Mouse (Mus musculus): ENCODE data around the gene Adcy1.

Gene Adcy1

DNA sequence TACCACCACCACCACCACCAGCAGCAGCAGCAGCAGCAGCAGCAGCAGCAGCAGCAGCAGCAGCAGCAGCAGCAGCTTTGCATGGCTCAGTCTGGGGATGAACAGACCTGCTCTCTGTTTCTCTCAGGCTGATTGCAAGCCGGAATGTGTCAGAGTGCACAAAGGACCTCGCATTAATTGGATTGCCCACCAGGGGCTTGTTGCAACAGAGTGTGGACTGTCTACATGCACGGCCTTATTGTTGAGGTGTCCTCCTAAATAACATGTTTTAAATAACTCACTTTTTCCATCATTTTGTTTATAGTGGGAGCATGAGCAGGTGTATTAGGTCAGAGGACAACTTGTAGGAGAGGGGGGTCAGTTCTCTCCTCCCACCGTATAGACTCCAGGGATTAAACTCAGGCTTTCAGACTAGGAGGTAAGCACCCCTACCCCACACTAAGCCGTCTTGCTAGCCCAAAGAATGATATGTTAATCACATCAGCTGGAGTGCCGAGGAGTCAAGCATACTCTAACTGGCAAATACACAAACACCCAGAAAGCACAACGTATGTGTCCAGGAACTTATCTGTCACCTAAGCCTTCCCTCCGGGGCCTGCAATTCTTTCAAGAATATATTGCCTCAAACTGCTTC is 119.2 kb downstream of the Adcy1 start:
- DNase-seq (ENCODE audit: low read depth, low spot score) = no peak

DNA sequence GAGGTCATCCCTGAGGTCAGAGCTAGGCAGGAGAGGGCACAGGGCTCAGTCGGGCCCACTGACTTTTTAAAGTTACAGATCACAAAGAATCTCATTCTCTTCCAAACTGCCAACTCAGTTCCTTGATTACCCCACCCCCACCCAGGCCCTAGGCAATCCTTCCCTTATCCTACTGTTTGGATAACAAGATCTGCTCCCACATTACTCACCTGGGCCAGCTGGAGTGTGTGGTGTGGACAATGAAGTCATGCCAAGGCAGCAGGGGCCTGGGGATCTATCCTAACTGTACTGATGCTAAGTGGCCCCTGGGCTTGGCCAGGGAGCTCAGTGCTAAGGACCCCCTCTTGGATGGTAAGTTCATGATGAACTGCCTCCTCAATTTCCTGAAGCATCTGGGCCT is 121.1 kb downstream of the Adcy1 start:
- no peak for DNase-seq (ENCODE audit: low read depth, low spot score)

DNA sequence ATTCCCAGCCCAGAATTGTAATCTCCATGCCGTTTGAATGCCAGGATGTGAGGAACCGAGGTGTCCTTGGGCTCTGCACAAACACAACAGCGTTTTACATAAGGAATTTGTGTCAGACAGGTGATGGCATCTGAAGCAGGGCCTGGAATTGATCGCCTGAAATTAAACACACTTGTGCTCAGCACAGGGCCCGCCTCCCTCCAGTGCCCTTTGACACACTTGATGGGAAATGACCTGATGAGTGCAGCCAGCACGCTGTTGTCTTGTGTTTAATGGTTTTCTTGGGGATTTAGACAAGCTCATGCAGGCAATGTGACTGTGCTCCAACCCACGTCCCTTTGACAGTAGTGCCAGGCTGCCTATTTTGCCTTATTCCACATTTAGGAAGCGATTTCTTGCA is 124.2 kb downstream of the Adcy1 start:
- DNase-seq (ENCODE audit: low read depth, low spot score) = no peak

DNA sequence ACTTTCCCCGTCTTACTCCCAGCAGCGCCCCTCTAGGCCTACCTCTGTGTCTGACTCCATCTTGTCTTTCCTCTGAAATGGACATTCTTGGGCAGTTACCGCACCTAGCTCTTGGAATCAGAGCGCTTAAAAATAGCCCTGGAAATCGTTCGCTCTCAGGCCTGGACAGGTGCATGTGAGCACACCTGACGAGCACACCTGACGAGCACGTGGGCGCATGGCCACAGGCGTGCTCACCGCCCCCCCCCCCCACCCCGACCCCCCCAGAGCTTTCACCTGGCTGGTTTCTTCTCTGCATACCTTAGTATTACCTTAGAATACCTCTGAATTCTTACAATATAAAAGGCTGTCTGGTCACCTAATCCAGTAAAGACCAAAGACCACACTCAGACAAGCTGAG is 125.2 kb downstream of the Adcy1 start, which contains the start of gene Gm11985:
Gm11985 (minus strand) TSS at position 101 of the 400 bp plus-strand sequence.
- DNase-seq (ENCODE audit: low read depth, low spot score) = no peak

DNA sequence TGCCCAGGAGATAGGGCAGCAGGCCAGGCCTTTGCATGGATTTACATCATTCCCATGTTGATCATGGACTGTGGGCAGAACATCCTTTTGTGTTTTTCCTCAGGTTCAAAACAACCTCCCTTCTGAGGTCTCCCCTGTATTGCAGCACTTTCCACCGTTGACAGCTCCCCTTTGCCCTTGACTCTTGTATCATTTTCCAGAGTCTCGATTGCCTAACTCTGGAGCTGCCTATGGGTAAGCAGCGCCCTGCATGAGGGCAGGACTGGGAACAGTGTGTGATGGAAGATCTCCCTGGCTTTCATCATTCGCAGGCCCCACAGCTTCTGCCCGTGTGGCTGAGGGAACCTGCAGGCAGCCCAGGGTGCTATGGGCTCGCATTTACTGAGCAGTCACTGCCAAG is 129.4 kb downstream of the Adcy1 start:
- no peak for DNase-seq (ENCODE audit: low read depth, low spot score)

DNA sequence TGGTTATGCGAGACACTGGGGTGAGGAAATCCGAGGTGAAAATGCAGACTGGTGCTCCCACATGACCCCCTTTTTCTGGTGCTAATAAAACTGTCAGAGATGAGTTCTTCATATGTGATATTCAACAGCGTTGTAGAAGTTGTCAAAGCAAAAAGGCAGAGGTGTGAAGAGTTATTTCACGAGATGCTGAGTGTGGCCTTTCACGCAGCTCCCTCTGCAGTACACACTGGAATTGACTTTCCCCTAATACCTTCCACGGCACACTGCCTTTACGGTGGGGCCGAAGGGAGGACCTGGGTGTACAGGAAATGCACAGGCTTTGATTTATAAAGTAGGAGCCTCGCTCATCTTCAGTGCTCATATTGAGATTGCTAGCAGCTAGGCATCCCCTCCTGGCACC is 129.8 kb downstream of the Adcy1 start:
- DNase-seq (ENCODE audit: low read depth, low spot score) = no peak

DNA sequence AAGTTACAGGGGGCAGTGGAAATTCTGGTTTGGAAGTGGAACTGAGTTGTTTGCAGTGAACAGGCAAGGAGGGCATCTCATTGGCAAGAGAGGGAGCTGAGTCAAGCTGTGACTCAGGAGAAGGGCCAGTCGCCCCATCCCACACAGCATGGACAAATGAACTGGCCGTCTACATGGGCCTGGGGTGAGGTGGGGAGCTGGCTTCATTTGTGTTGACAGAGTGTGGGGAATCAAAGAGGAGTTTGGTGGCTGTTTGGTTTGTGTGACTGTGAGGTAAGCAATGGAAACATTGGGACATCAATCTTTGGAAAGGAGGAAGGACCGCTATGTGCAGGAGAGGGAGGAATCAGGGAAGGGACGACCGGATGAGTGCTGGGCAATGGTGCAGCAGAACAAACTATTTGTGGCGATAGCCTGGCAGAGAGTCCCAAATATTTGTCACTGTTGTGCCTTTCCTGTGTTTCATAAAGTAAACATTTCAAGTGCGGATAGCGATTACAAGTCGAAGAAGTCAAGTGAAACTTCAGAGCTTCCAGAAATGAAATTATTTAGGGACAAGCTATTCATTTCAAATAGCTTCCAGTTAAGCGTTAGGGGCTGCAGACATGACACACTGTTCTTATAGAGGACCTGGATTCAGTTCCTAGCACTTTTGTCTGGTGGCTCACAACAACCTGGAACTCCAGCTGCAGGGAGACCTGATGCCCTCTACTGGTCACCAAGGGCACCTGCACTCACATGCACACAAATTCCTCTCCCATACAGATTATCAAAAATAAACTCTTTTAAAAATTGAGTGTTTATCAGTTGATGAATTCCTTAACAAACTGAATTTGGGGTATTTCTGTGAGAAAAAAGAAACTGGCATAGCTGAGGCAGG is 131.4 kb downstream of the Adcy1 start:
- no peak for DNase-seq (ENCODE audit: low read depth, low spot score)

DNA sequence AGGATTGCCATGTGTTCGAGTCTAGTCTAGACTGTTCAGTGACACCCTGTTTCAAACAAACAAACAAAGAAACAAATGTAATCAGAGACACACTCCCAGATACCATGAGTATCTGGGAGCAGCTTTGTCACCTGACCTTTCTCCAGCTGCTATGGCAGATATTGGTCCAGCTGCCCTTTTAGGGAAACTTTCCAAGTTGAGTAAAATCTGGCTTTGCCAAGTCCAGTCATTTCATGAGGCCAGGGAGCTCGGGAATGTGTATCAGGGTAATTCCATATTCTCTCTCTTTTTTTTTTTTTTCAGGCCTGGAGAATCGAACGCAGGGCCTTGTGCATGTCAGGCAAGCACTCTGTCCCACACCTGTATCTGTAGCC is 132.0 kb downstream of the Adcy1 start:
- no peak for DNase-seq (ENCODE audit: low read depth, low spot score)

DNA sequence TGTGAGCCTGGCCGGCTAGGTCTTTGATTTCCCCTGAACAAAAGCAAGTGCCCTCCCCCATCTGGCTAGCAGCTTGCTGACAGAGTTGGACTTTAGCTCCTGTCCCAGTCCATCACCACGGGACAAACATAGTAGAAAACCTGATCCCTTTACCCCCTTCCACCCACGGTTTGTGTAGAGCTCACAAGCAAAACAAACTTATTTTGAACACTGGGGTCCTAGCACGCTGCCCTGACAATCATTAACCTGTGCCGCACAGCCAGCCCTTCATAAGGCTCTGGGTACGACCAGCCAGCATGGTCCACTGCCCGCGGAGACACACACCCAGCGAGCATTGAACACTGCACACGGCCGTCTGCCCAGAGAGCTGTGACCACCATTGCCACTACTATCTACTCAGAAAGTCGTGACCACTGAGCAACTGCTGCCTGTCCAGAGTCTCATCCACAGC is 134.2 kb downstream of the Adcy1 start, which contains the start of gene Igfbp1:
Igfbp1 (plus strand) TSS at position 292 of the 451 bp plus-strand sequence.
- DNase-seq (ENCODE audit: low read depth, low spot score) = no peak

DNA sequence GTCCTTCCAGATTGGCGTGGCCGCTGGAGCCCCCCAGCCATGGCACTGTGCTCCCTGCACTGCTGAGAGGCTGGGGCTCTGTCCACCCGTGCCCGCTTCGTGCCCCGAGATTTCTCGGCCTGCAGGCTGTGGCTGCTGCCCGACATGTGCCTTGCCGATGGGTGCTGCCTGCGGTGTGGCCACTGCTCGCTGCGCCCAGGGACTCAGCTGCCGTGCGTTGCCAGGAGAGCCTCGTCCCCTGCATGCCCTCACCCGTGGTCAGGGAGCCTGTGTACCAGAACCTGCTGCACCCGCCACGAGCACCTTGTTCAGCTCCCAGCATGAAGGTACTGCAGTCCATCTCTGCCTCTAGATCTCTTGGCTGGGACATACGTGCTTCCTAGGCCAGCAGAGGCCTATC is 134.7 kb downstream of the Adcy1 start:
- DNase-seq (ENCODE audit: low read depth, low spot score) = no peak

DNA sequence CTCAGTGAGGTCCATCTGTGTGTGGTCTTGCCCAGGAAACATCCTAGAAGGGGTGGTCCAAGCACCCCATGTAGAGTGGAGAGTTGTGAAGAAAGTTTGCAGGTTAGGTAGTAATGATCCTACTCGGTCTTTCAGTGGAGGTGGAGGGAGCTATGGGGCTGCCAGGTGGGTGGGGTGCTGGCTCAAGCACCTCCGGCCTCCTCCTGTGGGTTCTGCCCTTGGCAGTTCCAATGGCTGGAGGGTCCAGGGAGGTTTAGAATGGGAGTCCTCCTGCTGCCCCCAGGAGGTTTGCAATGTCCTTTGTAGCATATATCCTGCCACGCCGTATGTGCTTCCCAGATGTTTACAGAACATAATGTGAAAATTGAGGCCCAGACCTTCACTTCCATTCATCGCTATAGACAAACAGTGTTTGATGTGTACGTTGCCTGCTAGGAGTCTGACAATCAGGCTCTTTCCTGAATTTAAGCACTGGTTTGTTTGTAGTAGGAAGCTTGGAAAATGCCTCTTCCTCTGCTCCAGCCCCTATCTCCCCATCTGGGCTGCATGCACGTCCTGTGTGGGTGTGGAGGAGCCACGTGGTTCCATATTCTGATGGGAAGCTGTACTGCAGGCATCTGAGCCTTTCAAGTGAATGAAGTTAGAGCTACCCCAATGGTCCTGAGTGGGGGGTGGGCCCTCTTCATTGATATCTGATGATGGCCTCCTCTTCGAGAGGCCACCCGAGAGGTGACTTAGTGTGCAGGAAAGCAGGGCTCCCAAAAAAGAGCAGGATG is 135.4 kb downstream of the Adcy1 start:
- DNase-seq (ENCODE audit: low read depth, low spot score) = no peak

DNA sequence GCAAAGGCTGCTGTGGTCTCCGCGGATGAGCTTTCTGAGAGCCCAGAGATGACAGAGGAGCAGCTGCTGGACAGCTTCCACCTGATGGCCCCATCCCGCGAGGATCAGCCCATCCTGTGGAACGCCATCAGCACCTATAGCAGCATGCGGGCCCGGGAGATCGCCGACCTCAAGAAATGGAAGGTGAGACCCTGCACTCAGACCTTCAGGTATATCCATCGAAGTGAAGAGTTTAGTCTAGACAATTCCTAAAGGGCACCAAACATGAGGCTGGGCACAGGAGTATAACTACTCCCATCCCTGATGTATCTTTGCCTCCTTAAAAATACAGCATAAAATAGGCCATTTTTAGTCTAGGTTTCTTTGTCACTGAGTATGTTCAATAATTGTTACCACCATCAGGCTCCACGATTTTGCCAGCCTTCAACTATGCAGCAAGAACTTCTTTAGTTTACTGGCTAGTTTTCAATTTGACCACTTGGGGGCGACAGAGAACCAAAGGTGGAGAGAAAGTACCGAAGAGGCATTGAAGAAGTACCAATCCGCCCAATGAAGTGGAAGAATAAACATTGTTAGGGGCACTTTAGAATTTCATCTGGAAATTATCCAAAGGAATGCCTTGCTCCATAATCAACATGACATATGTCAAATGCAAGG is 136.6 kb downstream of the Adcy1 start:
- DNase-seq (ENCODE audit: low read depth, low spot score) = peak; percentile 58

DNA sequence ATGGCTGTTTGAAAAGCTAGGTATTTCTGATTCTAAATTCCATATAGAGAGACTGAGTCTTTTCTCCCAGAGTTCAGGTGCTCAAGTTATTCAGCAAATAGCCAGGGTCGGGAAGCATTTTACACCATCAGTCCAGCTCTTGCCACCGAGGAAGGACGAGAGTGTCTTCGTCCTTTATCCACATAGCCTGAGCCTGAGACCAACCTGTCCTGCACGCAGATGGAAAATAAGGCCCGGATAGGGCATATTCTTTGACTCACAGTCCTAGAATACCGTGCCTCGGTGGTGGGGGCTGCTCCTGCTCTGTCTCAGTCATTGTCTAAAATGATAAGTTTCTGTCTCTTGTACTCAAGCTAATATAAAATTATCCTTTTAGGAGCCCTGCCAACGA is 137.1 kb downstream of the Adcy1 start:
- no peak for DNase-seq (ENCODE audit: low read depth, low spot score)

DNA sequence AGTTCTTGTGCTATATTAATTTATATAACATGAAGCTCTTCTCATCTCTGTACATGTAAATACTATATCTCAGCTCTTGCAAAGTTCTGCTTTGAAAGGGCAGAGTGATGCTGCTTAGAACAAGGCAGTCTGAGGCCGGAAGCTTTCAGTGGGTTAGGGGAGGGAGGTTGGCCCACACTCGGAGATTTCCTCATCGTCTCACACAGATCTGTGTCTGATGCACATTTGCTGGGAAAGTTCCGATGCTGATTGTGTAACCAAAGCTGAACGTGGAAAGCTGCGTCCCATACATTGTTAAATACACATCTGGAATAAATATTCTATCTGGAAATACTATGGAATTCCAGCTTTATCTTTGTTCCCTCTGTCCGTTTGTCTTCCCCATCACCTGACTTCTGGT is 138.9 kb downstream of the Adcy1 start:
- no peak for DNase-seq (ENCODE audit: low read depth, low spot score)

DNA sequence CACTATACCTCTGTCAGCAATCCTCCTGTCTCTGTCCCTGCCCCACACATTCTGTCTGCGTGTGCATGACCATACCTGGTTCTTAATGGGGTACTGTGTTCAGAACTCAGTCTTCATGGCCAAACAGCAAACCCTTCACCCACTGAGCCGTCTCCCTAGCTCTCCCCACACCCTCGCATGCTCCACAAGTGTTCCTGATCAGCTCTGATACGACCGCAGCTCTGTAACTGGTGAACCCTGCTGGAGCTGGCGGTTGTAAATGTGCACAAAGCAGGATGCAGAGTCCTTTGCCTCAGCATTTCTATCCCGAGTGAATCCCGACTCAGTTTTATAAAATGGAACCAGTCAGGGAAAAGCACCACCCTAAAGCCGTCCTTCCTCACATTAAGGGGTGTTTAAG is 140.6 kb downstream of the Adcy1 start:
- no peak for DNase-seq (ENCODE audit: low read depth, low spot score)

DNA sequence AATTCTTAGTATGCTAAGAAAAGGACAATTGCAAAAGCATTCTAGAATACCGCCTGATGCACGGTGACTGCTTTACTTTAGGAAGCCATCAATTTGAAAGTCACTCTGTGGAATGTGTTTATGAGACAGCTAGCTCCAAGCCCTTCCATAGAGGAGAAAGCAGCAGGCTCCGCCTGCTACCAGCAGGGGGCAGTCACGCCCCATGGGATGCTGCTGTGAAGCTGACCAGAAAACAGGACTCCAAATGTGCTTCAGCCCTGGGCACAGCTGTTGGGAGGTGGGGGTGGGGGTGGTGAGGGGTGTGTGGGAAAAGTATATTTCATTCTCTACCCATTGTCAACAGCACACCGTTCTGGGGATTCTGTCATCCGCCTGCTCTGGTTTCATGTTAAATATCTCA is 147.1 kb downstream of the Adcy1 start:
- peak; percentile 48 for DNase-seq (ENCODE audit: low read depth, low spot score)

DNA sequence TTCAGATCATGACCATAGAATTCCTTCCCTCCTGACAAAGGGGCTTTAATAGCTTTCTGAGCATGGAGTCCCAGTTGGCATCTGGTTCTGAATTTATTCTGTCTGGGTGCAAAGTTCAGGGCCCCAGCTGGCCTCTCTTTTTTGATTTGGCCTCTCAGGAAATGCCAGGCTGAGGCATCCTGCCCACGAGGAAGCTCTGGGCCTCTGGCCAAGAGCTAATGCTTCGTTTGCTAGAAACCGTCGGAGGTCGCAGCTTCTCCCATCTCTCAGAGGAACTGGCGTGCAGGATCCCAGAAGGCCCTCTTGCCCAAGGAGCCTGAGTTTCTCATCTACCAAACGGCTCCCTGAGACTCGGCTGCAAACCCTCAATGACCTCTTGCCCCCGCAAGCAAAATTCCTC is 147.9 kb downstream of the Adcy1 start:
- DNase-seq (ENCODE audit: low read depth, low spot score) = no peak

DNA sequence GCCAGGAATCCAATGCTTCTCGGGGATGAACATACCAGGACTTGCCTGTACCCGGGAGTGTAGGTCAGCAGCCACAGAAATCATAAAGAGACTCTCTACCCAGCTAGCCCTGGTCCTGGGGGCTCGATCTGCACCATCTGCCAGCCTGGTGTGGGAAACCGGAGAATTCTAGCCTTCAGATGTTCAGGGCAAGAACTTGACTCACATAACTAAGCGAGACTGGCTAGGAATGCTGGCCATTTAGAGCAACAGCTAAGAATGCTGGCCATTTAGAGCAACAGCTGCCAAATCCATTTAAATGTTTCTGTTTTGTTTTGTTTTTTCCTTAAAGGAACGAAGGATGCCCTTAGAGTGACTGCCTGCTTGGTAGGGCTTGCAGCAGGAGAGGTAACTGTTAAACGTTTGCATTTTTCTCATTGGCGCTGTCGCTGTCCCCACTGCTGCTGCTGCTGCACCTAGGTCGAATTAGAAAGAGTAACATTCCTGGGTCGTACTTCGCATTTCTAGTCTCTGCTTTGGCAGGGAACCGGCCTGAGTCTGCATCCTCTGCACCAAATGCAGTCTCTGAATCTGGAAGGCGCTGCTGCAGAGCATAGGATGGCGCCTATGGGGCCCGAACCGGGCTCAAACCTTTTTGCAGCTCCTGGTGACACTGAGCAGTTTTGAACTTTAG is 149.0 kb downstream of the Adcy1 start:
- no peak for DNase-seq (ENCODE audit: low read depth, low spot score)

DNA sequence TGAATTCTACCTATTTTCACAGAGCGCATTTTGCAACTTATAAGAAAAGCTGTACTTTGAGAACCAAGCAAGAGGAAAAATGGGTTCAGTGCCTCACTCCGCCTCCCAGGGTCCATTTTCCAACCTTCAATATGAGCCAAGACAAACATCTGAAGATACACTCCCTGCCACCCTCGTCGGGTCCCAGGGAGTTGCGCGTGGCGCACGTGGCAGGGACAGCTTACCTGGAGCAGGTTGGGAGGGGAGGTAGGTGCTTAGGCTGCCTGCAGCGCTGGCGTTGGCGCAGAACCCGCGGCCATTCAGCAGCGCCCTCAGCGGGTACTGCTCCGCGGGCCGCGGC is 149.8 kb downstream of the Adcy1 start:
- no peak for DNase-seq (ENCODE audit: low read depth, low spot score)

DNA sequence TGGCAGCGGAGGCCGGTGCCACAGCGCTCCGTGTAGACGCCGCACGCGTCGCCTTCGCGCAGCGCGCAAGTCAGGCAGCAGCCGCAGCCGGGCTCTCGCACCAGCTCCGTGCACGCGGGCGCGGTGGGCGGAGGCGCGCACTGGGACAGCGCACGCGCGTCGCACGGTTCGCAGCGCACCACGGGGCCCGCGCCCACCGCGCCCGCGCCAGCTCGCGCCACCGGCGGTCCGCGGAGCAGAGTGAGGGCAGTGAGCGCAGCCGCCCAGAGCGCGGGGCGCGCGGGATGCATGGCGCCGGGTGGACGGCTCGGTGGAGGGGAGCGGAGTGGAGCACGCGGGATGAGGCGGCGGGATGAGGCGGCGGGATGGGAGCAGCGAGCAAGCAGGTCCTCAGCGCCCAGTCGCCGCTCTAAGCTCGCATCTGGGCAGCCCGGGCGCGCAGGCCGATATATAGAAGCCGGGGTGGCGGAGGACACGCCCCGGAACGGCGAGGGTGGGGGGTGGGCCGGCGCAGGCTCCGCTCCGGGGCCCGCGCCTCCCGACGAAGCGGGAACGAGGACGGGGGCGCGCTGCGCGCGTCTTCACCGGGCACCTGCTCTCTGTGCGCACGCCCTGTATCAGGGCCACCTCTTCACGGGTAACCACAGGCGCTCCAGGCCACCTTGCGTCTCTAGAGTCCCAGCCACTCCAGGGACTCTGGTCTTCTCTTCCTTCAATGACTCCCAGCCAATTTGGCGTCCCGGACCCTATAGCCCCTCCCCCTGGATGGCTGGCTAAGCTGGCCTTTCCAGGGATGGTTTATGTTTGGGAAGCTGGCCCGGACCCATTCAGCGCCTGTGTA is 150.4 kb downstream of the Adcy1 start, which contains the start of gene Igfbp3:
Igfbp3 (minus strand) TSS at position 423 of the 841 bp plus-strand sequence.
- DNase-seq (ENCODE audit: low read depth, low spot score) = no peak
